Mouse (Mus musculus): ENCODE results near the gene Ino80e. TPM values are rescaled to one million over a fixed set of nuclear protein-coding genes. Genes with fewer than 3 reads are reported as not detected.
A peak's percentile ranks its signal among the peaks of the same experiment; 100 is the strongest.

The Ino80e gene
- total and polyA plus RNA-seq, 2 experiments, result 2.5 to 18.5 TPM

GRCm38 (mm10) chr7:126825403-126825802, 36.8 kb downstream of the Ino80e start:
- Histone ChIP-seq H3K27ac (replicated peaks; ENCODE audit: insufficient read depth, low read depth, low read length) (no peak overlapping the region), H3K79me2 (ENCODE audit: control insufficient read depth, insufficient read depth, low read length) (no peaks in the 10 kb centered on the region), H3K27me3 (ENCODE audit: control insufficient read depth, insufficient read depth, low read length) (peaks cover 10% of the 10 kb centered on the region), H3K4me3 (ENCODE audit: insufficient read depth, low read depth, low read length) (no peak overlapping the region), H3K4me1 (ENCODE audit: control insufficient read depth, insufficient read depth, low read length) (no peaks in the 10 kb centered on the region), H3K9ac (ENCODE audit: low read depth, low read length) (no peak overlapping the region), H3K36me3 (ENCODE audit: control insufficient read depth, insufficient read depth, low read length) (no peaks in the 10 kb centered on the region)
- no peak for DNase-seq (ENCODE audit: extremely low read depth, low read depth, low spot score)
- TF ChIP-seq CTCF (IDR thresholded peaks at IDR 0.05; ENCODE audit: low read depth, low read length) (no peak), POLR2A (IDR thresholded peaks at IDR 0.05; ENCODE audit: extremely low read depth, insufficient read depth, low read length) (no peak)
- 18% methylated on average over 8 of the region's 8 CpGs for WGBS

- H3K27ac ChIP-seq (replicated peaks; ENCODE audit: insufficient read depth, low read depth, low read length), result no peak overlapping the region
- H3K36me3 ChIP-seq (ENCODE audit: control insufficient read depth, insufficient read depth, low read length), result no peaks in the 10 kb centered on the region
- DNase-seq (ENCODE audit: extremely low read depth, low read depth, low spot score), result no peak
- TF ChIP-seq CTCF (IDR thresholded peaks at IDR 0.05; ENCODE audit: low read depth, low read length) (no peak), POLR2A (IDR thresholded peaks at IDR 0.05; ENCODE audit: extremely low read depth, insufficient read depth, low read length) (no peak)
- H3K9ac ChIP-seq (ENCODE audit: low read depth, low read length), result no peak overlapping the region
- H3K4me1 ChIP-seq (ENCODE audit: control insufficient read depth, insufficient read depth, low read length), result no peaks in the 10 kb centered on the region
- peaks cover 7% of the 10 kb centered on the region for H3K27me3 ChIP-seq (ENCODE audit: control insufficient read depth, insufficient read depth, low read length)
- WGBS, result 33% methylated on average over 10 of the region's 10 CpGs
- no peak overlapping the region for H3K4me3 ChIP-seq (ENCODE audit: insufficient read depth, low read depth, low read length)
- H3K79me2 ChIP-seq (ENCODE audit: control insufficient read depth, insufficient read depth, low read length), result no peaks in the 10 kb centered on the region
These were observed 38.2 kb downstream of the Ino80e start for GRCm38 (mm10) chr7:126823940-126824339.

GRCm38 (mm10) chr7:126823202-126823711, 38.9 kb downstream of the Ino80e start:
- H3K9ac ChIP-seq (ENCODE audit: low read depth, low read length), result peak overlapping the region; percentile 21; the same call in 1 of the 2 replicates
- TF ChIP-seq CTCF (IDR thresholded peaks at IDR 0.05; ENCODE audit: low read depth, low read length) (no peak), POLR2A (IDR thresholded peaks at IDR 0.05; ENCODE audit: extremely low read depth, insufficient read depth, low read length) (no peak)
- peak overlapping the region; percentile 37; the same call in 1 of the 2 replicates for H3K4me3 ChIP-seq (ENCODE audit: insufficient read depth, low read depth, low read length)
- DNase-seq (ENCODE audit: extremely low read depth, low read depth, low spot score), result no peak
- no peaks in the 10 kb centered on the region for H3K4me1 ChIP-seq (ENCODE audit: control insufficient read depth, insufficient read depth, low read length)
- H3K79me2 ChIP-seq (ENCODE audit: control insufficient read depth, insufficient read depth, low read length), result no peaks in the 10 kb centered on the region
- no peak overlapping the region for H3K27ac ChIP-seq (replicated peaks; ENCODE audit: insufficient read depth, low read depth, low read length)
- H3K27me3 ChIP-seq (ENCODE audit: control insufficient read depth, insufficient read depth, low read length), result peaks cover 7% of the 10 kb centered on the region
- whole genome bisulfite sequencing, result 11% methylated on average over 14 of the region's 19 CpGs
- no peaks in the 10 kb centered on the region for H3K36me3 ChIP-seq (ENCODE audit: control insufficient read depth, insufficient read depth, low read length)

GRCm38 (mm10) chr7:126822741-126823140, 39.4 kb downstream of the Ino80e start:
- 61% methylated on average over 9 of the region's 9 CpGs for WGBS
- no peak overlapping the region for H3K9ac ChIP-seq (ENCODE audit: low read depth, low read length)
- no peak overlapping the region for H3K4me3 ChIP-seq (ENCODE audit: insufficient read depth, low read depth, low read length)
- DNase-seq (ENCODE audit: extremely low read depth, low read depth, low spot score), result no peak
- no peaks in the 10 kb centered on the region for H3K79me2 ChIP-seq (ENCODE audit: control insufficient read depth, insufficient read depth, low read length)
- TF ChIP-seq POLR2A (IDR thresholded peaks at IDR 0.05; ENCODE audit: extremely low read depth, insufficient read depth, low read length) (no peak), CTCF (IDR thresholded peaks at IDR 0.05; ENCODE audit: low read depth, low read length) (no peak)
- no peaks in the 10 kb centered on the region for H3K36me3 ChIP-seq (ENCODE audit: control insufficient read depth, insufficient read depth, low read length)
- peaks cover 7% of the 10 kb centered on the region for H3K27me3 ChIP-seq (ENCODE audit: control insufficient read depth, insufficient read depth, low read length)
- H3K27ac ChIP-seq (replicated peaks; ENCODE audit: insufficient read depth, low read depth, low read length), result no peak overlapping the region
- H3K4me1 ChIP-seq (ENCODE audit: control insufficient read depth, insufficient read depth, low read length), result no peaks in the 10 kb centered on the region

GRCm38 (mm10) chr7:126821835-126822511, 40.2 kb downstream of the Ino80e start:
- H3K36me3 ChIP-seq (ENCODE audit: control insufficient read depth, insufficient read depth, low read length), result no peaks in the 10 kb centered on the region
- no peak overlapping the region for H3K27ac ChIP-seq (replicated peaks; ENCODE audit: insufficient read depth, low read depth, low read length)
- WGBS, result 34% methylated on average over 7 of the region's 7 CpGs
- H3K27me3 ChIP-seq (ENCODE audit: control insufficient read depth, insufficient read depth, low read length), result peaks cover 7% of the 10 kb centered on the region
- H3K79me2 ChIP-seq (ENCODE audit: control insufficient read depth, insufficient read depth, low read length), result no peaks in the 10 kb centered on the region
- peak; percentile 42 for DNase-seq (ENCODE audit: extremely low read depth, low read depth, low spot score)
- peak; percentile 98 for TF ChIP-seq CTCF (IDR thresholded peaks at IDR 0.05; ENCODE audit: low read depth, low read length)
- TF ChIP-seq POLR2A (IDR thresholded peaks at IDR 0.05; ENCODE audit: extremely low read depth, insufficient read depth, low read length), result no peak
- H3K4me1 ChIP-seq (ENCODE audit: control insufficient read depth, insufficient read depth, low read length), result no peaks in the 10 kb centered on the region
- no peak overlapping the region for H3K4me3 ChIP-seq (ENCODE audit: insufficient read depth, low read depth, low read length)
- no peak overlapping the region for H3K9ac ChIP-seq (ENCODE audit: low read depth, low read length)

- Histone ChIP-seq H3K79me2 (ENCODE audit: control insufficient read depth, insufficient read depth, low read length) (no peaks in the 10 kb centered on the region), H3K9ac (ENCODE audit: low read depth, low read length) (no peak overlapping the region), H3K36me3 (ENCODE audit: control insufficient read depth, insufficient read depth, low read length) (no peaks in the 10 kb centered on the region), H3K4me1 (ENCODE audit: control insufficient read depth, insufficient read depth, low read length) (no peaks in the 10 kb centered on the region), H3K27ac (replicated peaks; ENCODE audit: insufficient read depth, low read depth, low read length) (no peak overlapping the region), H3K27me3 (ENCODE audit: control insufficient read depth, insufficient read depth, low read length) (peaks cover 7% of the 10 kb centered on the region), H3K4me3 (ENCODE audit: insufficient read depth, low read depth, low read length) (no peak overlapping the region)
- WGBS, result 35% methylated on average over 1 of the region's 1 CpGs
- no peak for DNase-seq (ENCODE audit: extremely low read depth, low read depth, low spot score)
- TF ChIP-seq POLR2A (IDR thresholded peaks at IDR 0.05; ENCODE audit: extremely low read depth, insufficient read depth, low read length), result no peak
- no peak for TF ChIP-seq CTCF (IDR thresholded peaks at IDR 0.05; ENCODE audit: low read depth, low read length)
These were observed 43.4 kb downstream of the Ino80e start for GRCm38 (mm10) chr7:126818818-126819217.

Data from liver, adult 2 months (tissue).